Mouse (Mus musculus) layer of hippocampus, adult 8-10 months (tissue): ENCODE measurements around the gene Haao. TPM values are rescaled to one million over a fixed set of nuclear protein-coding genes. Genes with fewer than 3 reads are reported as not detected.
"Not testable (repeated sequence)": the region's sequence is repeated elsewhere in the genome, so short reads cannot be mapped to it uniquely, and the experiment has no call there.

ENCODE experiments used
- DNase-seq, 2 experiments: peaks; one replicate each; pipeline ENCODE4 v3.0.0; 2022; ENCODE audit warnings: low spot score in 2 of 2
- total RNA-seq, 4 experiments: library from RNA; stranded (reverse); gene quantifications; 2 replicates each; pipeline ENCODE4 v1.2.4; 2022

Gene Haao
- total RNA-seq, 4 experiments from 2014 or later, result 1.9 to 2.8 TPM; not detected in 2

- DNase-seq, result no peak
Observed at GRCm38 (mm10) chr17:83866582-83866981, 18.8 kb upstream of the Haao start.

GRCm38 (mm10) chr17:83865366-83865765 lies 17.6 kb upstream of the Haao start:
- no peak for DNase-seq

GRCm38 (mm10) chr17:83862134-83862881 lies 14.5 kb upstream of the Haao start:
- peak; percentile 32 to 60 for DNase-seq

- DNase-seq, result peak; percentile 93 to 99
Observed at GRCm38 (mm10) chr17:83861444-83862133, 13.8 kb upstream of the Haao start.

DNA sequence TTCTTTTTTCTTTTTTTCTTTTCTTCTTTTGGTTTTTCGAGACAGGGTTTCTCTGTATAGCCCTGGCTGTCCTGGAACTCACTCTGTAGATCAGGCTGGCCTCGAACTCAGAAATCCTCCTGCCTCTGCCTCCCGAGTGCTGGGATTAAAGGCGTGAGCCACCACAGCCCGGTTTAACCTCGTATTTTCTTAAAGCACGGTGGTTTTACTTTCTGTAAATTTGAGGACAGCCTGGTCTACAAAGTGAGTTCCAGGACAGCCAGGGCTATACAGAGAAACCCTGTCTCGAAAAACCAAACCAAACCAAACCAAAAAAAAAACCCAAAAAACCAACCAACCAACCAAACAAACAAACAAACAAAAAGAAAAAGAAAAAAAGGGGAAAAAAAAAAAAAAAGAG lies 13.2 kb upstream of the Haao start:
- DNase-seq, result not testable (repeated sequence)

DNA sequence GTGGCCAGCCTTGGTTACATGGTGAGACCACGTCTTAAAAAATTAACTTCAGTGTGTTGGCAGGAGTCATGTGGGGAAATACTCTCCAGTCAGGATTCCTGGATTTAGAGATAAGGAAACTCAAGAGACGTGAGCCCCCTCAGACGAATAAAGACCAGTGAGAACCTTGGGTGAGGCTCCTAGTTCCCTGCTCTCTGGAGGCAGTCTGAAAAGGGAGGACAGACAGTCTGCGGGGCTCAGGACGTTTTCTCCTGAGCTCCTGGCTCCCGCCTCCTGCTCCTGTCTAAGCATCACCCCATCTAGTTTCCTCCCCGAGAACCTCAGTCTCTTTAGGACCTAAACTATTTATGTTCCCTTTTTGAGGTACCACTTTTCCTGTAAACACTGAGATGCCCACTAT lies 12.5 kb upstream of the Haao start:
- DNase-seq, result no peak

DNA sequence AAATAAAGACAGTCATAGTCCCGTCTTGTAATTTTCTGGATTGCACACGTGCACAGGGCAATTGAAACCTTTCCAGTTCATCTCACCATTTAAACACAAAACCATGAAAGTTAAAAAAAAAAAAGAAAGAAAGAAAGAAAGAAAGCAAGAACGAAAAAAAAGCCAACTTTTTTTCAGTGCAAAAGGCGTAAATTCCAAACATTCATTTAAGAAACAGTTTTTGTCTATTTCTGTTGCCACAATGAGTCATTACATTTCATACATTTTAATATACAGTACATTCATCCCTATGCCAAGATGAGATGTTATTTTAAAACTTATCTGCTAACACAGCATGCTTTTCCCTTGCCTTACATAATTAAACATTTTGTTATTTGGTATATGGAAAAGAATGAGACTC lies 11.9 kb upstream of the Haao start:
- no peak for DNase-seq

- no peak for DNase-seq
Observed at GRCm38 (mm10) chr17:83858413-83858812, 10.7 kb upstream of the Haao start.

DNA sequence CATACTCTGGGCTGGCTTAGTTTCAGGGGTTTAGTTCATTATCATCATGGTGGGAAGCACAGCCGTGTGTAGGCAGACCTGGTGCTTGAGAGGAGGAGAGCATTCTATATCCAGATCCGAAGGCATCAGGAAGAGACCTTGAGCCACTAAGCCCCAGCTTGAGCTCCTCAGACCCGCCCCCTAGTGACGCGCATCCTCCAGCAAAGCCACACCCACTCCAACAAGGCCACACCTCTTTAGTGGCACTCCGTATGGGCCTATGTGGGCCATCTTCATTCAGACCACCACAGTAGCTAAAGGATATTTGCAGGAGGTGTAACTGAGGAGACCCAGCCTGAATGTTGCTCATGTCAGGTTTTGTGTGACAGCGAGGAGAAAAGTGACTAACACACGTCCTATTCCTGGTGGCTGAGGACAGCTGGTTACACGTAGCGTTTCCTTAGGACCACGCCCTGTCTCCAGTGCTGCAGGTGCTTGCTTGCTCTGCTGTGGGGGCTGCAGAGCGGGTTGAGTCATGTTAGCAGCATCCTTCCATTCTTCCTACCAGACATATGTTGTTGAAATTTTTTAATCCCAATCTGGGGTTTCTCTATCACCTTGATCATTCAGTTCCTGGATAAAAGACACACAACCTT lies 6.6 kb upstream of the Haao start:
- no peak for DNase-seq

GRCm38 (mm10) chr17:83853831-83854230 lies 6.1 kb upstream of the Haao start:
- no peak for DNase-seq

- DNase-seq, result no peak
Observed at GRCm38 (mm10) chr17:83850864-83851263, 3.1 kb upstream of the Haao start.

GRCm38 (mm10) chr17:83850458-83850857 lies 2.7 kb upstream of the Haao start:
- DNase-seq, result peak; percentile 59 to 93

DNA sequence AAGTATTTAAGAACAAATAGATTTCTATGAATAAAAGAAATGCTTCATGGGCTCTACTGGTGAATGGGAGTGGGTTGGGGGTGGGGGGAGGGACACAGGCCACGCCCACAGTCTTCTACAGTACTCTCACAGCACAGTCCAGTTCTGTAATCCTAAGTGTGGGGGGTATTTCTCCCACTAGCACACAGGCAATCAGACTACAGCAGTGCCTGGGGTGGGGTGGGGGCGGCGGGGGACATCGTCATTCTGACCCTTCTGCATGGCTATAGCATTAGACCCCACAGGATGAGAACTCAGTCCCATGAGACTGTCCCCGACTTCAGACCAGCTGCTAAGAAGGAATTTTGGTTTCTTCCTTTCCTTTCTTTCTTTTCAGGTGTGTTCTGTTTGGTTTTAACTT lies 2.0 kb upstream of the Haao start:
- no peak for DNase-seq

DNA sequence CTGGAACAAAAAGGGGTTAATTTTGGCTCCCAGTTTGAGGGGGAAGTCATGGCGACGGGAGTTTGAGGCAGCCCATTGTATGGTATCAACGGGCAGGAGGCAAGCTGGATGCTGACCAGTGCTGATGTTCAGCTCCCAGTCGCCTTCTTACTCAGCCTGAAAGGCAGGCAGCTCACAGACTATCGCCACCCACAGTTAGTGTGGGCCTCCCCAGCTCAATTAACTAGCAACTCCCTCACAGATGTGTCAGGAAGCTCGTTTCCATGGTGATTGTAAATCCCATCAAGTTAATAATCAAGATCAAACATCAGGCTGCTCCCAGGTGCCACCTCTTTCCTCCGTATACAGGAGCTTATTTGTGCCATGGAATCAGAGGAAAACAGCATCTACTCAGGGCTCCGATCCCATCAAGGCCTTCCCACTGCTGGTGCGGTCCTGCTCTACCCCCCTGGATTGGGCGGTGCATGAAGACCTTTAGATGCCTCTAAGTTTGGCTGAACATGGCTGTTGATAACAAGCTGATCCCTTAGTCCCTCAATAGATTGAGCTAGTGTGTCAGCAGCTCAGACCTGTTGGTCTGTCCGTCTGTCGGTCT lies 1.4 kb upstream of the Haao start:
- no peak for DNase-seq

DNA sequence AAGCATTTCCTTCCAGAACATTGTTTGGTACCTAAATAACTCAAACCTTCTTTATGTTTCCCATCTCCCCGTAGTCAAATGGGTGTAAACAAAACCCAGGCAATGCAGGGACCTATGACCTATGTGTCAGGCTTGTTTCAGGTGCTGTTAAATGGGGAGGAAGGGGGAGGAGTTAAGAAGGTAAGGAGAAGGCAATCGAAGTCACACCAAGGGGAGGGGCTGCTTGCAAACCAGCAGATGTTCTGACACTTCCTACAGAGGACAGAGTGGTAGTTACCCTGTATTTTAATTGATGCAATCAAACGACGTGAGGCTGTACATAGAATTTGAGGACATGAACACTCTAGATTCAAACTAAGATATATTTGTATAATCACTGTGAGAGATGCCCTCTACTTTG lies 719 bp upstream of the Haao start:
- no peak for DNase-seq

DNA sequence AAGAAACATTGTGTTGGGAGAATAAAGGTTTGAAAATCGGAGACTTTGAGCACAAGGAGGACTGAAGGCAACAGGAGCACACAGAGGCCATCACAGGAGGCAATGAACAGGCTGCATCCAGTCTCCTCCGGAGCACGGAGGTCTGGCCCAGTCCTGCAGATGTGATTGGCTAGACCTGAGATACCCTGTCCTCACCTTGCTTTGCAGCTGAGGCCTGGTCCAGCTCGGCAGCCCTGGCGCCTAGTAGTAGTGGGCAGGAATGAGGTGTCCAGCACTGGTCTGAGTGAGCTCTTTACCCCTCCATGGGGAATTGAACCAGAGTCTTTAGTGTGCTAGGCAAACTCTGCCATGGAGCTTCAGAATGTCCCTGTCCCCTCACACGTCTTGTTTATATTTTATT lies 663 bp downstream of the Haao start:
- no peak for DNase-seq

- no peak for DNase-seq
Observed at GRCm38 (mm10) chr17:83846301-83847021, 1.3 kb downstream of the Haao start.

GRCm38 (mm10) chr17:83845538-83845937 lies 2.2 kb downstream of the Haao start:
- no peak for DNase-seq

DNA sequence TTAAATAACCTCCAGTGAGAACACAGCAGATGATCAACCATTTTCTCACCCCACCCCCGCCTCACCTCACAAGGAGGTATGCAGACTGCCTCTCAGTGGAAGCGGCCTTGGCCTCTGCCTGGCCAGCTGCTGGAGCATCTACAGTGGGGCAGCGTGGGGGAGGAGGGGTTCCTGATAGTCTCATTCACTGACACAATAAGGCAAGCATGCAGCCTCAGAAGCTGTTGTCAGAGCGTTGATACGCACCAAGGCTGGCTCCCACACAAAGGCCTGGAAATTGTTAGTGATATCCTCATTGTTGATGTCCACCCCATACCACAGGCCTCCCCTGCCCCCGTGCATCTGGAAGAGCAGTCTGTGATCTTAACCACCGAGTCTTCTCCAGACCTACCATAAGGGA lies 4.0 kb downstream of the Haao start:
- no peak for DNase-seq

- no peak for DNase-seq
Observed at GRCm38 (mm10) chr17:83841011-83841410, 6.8 kb downstream of the Haao start.

DNA sequence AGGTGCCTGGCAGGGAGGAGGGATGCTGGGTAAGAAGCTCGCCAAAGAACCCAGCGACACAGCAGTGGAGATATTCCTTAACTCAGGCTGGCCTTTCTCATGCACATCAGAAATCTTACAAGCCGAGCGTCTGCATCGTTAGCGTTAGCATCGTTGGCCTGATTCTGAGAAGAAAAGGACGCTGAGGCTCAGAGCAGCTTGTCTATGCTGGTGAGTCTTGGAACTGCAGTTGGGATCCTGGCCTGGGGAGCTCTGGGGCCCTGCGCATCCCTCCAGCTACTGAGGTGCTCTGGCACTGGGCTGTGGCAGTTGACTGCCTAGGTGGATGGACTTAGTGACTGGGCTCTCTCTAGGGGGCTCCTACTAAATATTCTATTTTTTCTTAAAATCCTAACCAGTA lies 8.6 kb downstream of the Haao start:
- DNase-seq, result no peak
